Mouse (Mus musculus) adrenal gland, postnatal 10 days (tissue): ENCODE data around the gene Cd52. TPM values are rescaled to one million over a fixed set of nuclear protein-coding genes. Genes with fewer than 3 reads are reported as not detected.
A peak's percentile ranks its signal among the peaks of the same experiment; 100 is the strongest.
"Not testable (repeated sequence)": the region's sequence is repeated elsewhere in the genome, so short reads cannot be mapped to it uniquely, and the experiment has no call there.

ENCODE experiments used
- DNase-seq: peaks from one replicate; pipeline ENCODE4 v3.0.0; 2021; ENCODE audit warnings: mixed read lengths
- long read RNA-seq, 2 experiments: library from polyadenylated mRNA; stranded (forward); transcript quantifications; one replicate each; pipeline ENCODE4 v2.0.0; 2021
- total RNA-seq, 2 experiments: library from RNA; stranded (reverse); gene quantifications; 2 replicates each; pipeline ENCODE4 v1.2.3; 2021

The Cd52 gene
- 10 to 100 TPM; 30.6 to 33.6 TPM for total RNA-seq
- long read RNA-seq, experiment 1, transcript Cd52-201 (2 exons, 514 nt): major isoform, 17 of 20 reads
- long read RNA-seq, experiment 1, partial matches to known transcripts: 2 of 20 reads
- long read RNA-seq, experiment 1, other reads (novel, unspliced or antisense): 1 of 20 reads
- long read RNA-seq, experiment 2, transcript Cd52-201 (2 exons, 514 nt): major isoform, 5 of 5 reads
- long read RNA-seq, experiment 2, partial matches to known transcripts: 0 of 5 reads
- long read RNA-seq, experiment 2, other reads (novel, unspliced or antisense): 0 of 5 reads

DNA sequence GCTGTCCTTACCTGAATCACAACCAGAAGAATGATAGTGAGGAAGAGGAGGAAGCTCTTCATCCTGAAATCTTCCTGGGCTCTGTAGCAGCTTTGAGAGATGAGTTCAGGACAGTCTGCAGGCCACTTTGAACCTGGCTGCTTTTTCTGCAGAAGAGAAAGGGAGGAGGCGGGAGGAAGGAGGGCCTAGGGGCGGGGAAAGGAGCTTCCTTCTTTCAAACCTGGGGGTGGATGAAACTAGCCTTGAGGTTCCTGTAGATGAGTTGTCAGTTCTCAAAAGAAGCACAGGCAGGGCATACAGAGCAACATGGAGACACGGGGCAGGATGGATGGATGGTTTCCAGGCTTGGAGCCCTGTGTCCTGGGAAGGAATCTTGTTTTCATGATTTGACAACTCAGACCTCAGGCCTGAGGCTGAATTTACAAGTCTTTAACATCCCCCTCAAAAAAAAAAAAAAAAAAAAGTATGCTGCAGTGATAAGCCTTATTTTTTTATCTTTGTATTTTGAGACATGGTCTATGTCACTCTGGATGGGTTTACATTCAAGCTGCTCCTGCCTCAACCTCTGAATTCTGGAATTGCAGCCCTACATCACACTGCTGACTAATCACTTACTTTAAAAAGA is at the start of gene Cd52:
Gene Cd52, minus strand, starts transcription at position 160 of the 625 bp plus-strand sequence.
- DNase-seq: no peak

DNA sequence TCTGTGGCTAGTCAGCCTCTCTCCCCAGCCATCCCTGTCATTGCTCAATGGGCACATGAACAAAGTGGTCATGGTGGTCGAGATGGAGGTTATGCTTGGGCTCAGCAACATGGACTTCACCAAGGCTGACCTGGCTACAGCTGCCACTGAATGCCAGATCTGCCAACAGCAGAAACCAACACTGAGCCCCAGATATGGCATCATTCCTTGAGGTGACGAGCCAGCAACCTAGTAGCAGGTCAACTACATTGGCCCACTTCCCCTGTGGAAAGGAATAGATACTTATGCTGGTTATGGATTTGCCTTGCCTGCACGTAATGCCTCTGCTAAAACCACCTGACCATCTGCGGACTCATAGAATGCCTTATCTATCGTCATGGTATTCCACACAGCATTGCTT is 49.4 kb upstream of the Cd52 start:
- DNase-seq: not testable (repeated sequence)

DNA sequence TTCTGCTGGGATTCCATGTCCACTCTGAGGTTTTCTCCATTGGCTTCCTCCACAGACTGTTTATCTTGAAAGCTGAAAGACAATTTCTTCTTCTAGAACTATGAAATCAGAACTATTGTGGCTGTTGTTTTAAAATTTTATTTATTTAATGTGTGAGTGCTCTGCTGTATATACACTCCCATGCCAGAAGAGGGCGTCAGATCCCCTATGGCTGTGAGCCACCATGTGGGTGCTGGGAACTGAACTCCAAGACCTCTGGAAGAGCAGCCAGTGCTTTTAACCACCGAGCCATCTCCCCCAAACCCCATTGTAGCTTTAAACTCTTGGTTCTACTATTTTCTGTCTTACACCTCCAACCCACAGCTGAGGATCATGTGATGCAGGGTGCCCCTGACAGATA is 44.0 kb upstream of the Cd52 start:
- no peak for DNase-seq

DNA sequence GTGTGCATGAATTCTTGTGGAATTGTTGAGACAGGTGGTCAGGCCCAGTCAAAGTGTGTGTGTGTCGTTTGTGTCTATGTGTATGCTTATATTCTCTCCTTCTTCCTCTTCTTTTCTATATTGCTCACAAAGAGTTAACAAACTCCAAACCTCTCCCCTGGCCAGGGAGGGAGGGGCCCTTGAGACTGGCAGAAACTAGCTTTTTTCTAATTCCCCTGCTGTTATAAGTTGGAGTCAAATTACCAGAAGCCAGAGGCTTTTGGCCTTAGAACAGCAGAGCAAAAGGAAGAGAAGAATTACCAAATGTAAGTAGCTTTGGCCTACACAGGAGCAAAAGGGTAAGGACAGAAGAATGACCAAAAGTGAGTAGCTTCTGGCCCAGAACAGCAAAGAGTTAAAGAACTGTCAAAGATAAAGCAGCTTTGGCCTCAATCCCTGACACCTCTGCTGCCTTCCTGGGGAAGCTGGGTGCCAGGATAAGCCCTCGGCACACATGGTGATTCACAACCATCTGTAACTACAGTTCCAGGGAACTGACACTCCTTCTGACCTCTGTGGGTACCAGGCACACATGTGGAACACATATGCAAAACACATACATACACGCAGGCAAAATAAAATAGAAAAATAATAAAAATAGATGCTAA is 41.5 kb upstream of the Cd52 start:
- DNase-seq: no peak

DNA sequence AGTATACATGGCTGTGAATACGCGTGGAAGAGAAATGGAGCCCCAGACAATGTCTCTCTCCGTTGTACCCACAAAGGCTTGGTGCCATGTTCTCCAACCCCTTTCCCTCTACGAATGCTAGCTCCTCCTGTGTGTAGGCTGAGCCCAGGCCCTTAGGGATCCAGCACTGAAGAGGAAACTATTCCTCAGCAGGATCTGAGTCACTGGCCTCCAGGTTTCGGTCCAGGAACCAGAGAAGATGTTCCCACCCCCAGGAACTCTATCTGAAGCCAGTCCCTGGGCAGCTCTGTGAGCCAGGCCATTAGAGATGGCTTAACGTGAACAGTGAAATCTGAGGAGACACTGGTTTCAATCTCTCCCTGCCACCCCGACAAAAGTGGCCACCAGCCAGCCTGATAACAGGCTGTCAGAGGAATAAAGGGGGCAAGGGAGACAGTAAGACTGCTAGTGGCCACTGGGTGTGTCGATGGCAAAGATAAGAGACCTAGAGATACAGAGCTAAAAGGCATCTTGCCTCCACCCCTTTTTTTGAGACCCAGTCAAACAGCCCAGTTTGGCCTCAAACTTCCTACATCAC is 37.7 kb upstream of the Cd52 start:
- no peak for DNase-seq

DNA sequence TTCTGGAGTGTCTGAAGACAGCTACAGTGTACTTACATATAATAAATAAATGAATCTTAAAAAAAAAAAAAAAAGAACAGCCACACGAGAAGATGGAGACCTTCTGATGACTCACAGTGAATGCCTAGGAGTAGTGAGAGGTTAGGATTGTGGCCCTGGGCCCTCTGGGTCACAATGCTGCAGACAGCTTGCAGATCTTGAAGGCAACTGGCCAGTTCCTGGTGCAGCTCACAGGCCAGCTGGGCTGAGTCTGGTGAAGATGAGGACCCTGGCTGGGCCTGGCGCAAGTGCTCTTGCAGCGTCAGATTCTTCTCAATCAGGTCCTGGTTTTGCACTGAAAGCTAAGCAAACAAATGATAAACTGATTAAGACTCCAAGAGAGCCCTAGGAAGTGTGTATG is 37.2 kb upstream of the Cd52 start:
- no peak for DNase-seq

DNA sequence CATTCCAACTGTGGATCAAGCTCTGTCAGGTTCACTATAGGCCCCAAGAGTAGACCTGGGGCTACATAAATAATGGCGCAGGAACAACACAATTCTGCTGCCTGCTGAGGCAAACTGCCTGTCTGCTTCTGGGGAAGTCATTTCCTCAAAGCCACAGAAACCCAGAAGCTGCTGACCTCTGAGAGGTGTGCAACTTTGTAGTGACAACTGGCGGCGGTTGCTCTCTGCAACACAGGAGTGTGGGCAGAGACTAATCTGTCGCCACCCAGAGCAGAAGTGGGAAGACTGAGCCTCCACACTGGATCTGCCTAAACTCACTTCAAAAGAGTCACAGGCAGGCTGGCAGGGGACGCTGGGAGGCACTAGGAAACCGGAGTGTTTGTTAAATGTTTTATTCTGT is 34.6 kb upstream of the Cd52 start:
- DNase-seq: no peak

DNA sequence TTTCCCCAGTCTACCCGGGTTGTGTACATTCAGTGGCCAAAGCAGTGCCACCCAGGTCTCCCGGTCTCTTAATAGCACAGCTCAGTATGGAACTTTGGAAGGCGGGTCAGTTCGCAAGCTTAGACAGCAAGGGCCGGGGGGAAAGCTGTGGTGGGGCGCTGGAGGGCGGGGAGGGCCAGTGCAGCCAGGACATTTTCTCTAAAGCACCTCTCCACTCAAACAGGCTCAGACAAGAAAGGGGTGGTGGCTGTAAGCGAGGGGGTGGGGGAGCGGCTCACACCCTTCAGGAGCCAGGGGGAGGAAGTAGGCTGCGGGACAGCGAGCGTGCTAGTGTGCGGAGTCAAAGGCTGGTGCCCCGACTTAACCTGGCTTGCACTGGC is 34.1 kb upstream of the Cd52 start:
- DNase-seq: no peak

DNA sequence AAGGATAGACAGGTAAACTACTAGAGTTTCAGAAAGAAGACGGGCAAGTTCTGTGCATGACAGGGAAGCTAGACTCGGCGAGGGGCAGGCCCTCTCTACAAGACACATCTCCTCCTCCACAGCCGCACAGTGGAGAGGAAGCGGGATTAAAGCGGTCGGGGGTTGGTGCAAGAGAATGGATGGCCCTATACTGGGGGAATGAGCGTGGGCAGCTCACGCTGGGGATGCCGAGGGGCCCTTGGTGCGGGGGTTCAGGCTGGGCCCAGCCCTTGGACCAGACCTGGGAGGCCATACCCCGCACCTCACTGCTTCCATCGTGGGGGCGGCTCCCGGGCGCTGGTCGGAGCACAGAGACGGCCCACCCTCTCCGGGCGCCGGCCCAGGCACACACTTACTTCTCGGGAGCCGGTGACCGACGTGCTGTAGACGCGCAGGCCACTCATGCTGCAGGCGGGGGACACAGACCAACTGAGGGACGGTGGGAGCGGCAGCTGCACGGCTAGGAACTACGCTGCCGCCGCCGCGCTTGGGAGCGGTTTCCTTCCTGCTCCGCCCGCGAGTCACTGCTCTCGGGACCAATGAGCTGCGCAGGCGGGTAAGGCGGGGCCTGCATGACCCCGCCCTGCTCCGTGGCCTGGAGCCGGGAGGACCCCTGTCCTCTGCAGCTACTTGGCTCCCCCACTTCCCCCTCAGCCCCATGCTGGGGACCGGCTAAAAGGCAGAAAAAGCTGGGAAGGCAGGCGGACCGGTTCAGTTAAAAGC is 33.5 kb upstream of the Cd52 start, which contains the start of gene Sh3bgrl3:
Gene Sh3bgrl3, minus strand, starts transcription at position 569 of the 762 bp plus-strand sequence.
- DNase-seq: peak; percentile 93

DNA sequence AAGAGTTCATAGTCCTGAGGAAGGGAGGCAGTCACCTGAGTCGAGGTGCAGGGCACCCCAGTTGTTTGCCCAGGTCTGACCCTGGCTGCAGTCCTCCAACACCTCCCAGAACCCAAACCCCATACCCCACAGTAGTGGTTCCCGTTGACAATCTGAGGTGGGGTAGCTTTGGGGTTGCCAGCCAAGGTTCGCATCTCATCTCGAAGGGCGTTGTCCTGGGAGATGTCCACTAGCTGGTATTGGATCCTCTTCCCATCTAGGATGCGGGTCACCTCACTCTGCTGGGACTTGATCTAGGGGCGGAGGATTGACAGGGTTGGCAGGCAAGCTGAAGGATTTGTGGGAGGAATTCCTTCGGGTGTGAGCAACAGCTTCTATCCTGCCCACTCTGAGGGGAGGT is 32.9 kb upstream of the Cd52 start:
- no peak for DNase-seq

DNA sequence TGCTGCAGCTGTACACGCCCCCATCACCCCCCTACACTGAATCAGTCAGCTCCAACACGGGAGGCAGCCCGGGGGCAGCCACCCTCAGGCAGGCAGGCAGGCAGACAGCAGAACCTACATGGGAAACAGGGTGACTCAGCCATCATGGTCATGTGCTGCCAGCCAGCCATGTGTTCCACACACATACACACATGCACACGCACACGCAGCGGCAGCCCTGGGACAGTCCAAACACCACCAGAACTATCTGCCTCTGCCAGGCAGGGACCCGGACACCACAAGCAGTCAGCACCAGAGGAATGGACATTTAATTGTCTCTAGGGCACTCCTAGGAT is 32.2 kb upstream of the Cd52 start:
- no peak for DNase-seq

DNA sequence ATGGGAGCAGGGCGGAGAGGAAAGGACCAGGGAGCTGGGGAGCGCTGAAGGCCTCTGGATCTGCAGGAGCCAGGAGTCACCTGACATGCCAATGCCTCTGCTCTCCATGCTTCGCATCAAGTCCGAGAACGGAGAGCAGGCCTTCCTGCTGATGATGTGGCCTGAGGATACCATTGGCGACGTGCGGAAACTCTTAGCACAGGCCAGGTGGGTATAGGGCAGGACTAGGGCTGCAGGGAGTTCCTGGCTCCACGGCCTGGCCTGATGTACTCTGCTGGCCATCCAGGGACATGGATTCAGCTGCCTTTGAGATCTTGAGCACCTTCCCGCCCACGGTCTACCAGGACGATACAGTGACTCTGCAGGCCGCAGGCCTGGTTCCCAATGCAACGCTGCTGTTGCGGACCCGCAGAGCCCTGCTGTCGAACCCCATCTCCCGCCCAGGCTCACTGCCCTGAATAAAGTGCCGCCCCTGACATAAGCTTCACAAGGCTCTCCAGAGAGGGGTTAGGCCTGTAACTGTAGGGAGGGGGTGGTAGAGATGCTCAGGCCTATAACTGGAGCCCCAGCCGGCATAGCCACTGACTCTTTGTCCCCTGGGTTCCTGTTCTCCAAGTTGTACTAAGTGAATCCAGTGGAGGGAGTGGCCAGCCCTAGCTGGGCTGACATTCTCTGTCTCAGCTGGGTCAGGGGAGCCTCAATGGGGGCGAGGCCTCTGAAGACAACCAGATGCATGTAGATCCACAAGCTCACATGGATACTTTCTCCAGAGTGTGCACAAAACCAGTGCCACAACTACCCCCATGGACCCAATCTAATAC is 31.6 kb upstream of the Cd52 start:
- no peak for DNase-seq

DNA sequence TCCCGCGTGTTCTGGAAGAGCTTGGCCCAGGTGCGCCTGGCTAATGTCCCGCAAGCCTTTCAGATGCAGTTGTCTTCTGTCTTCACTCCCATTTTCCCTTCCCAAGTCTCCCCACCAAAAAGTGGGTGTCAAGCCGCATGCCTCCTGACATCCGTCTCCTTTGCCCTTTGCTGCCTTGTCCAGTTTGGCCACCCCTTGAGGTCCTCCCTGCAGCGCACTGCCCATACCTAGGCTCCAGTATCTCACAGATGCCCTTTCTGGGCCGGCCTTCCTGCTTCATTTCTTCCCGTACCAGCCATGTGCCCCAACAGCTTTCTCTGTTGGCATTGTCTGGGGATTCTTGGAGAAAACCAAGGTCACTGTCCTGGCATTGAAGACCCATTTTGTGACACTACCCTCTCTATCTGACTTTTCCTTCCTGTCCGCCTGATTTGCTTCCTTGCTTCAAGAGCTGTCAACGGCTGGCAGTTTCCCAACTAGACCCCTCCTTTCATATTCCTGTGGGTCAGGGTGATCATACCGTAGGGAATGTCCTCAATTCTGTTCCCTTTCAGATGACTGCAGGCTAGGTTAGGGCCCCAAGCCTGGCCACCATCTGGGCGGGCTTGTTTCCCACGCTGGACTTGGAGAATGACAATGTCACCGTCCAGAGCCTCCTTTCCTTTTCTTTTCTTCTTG is 30.6 kb upstream of the Cd52 start:
- no peak for DNase-seq

DNA sequence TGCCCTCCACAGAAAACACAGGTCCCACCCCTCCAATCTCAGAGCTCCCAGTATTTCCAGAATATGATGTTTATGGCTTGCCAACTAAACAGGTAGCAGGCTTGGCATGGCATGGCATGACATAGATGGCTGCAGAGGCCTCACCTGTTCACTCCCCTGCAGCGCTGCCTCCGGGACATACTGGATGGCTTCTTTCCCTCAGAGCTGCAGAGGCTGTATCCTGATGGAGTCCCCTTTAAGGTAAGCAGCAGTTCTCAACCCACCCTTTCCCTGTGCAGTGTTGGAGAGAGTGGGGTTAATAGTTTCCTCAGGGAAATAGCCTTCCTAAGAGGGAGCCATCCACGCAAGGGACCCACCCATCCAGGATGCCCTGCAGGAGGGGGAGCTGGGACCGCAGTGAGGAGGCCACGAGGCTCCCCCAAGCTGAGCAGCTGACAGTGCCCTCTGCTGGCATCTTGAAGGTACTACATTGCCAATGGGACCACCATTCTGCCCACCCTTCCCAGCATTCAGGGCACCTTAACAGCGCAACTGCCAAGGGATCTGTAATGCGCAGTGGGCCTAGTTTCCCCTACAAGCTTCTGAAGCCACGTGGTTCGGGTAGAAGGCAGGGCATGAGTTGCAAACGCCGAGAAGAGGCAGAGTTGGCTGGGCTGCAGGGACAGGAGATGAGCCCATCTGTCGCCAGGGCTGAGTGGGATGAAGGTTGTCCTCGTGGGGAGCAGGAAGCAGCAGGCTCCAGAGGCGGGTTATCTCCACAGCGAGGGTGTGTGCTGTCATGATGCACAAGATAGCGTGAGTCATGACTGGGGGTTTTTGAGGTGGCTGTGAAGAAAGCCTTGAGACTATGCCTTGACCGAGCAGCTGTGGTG is 29.0 kb upstream of the Cd52 start:
- DNase-seq: peak; percentile 75

DNA sequence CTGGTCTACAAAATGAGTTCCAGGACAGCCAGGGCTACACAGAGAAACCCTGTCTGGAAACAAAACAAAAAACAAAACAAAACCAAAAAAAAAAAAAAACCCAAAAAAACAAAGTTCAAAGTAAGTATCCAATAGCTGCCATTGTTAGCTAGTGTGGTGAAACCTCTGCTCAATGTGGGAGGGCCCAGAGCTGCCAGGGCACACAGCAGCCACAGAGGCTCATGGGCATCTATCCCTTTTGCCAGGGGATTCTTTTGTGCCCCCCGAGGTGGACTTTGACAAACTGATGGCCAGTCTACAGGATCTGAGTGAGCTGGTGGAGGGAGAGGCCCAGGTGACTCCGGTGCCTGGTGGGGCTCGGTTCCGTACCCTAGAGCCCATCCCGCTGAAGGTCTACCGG is 28.3 kb upstream of the Cd52 start:
- no peak for DNase-seq

DNA sequence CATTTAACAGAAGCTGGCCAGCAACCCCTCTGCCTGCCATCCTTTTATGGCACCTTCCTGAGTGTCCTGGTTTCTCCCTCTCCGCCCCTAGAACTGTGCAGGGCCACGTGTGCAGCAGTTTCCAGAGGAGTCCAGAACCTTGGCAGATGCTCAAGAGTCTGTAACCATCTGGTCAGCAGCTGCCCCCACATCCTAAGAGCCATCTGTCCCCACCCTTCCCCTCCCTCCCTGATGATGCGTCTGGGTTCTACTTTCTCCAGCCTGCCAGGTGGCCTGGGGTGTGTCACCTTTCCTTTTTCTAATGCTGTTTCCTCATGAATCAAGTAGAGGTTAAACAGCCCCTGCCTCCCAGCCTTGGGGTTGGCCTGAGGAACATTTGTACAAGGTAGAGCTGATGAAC is 27.4 kb upstream of the Cd52 start:
- no peak for DNase-seq

DNA sequence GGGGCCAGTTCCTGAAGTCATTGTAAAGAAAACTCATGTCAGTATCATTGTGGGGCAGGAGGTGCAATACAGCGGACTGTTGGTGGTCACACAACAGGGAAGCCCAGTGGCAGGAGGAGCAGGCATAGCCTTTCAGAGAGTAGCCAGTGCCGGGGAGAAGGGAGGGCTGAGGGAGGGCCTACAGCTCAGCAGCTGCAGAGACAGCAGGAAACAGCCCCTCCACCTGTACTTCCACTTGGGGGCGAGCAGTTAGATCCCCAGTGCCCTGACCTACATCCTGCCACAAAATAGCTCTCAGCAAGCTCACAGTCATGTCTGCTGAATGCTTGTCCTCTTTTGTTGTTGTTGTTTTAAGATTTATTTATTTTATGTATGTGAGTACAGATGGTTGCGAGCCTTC is 26.7 kb upstream of the Cd52 start:
- DNase-seq: no peak

DNA sequence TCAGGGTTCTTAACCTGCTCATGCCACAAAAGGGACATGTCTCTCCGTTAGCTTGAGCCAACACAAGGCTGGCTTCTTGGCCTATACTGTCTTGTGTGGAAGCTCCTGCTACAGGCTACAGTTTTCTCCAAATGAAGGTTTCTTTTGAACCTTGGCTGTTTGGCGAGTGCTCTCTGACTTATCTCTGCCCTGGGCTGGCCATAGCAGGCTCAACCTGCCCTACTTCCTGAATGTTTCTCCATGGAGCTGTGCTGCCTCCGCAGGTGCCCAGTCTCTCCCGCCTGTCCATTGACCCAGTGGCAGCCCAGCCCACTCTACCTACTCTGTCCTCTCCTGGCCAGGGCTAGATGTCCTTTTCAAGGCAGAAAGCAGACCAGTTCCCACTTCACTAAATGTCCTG is 26.0 kb upstream of the Cd52 start:
- DNase-seq: no peak

DNA sequence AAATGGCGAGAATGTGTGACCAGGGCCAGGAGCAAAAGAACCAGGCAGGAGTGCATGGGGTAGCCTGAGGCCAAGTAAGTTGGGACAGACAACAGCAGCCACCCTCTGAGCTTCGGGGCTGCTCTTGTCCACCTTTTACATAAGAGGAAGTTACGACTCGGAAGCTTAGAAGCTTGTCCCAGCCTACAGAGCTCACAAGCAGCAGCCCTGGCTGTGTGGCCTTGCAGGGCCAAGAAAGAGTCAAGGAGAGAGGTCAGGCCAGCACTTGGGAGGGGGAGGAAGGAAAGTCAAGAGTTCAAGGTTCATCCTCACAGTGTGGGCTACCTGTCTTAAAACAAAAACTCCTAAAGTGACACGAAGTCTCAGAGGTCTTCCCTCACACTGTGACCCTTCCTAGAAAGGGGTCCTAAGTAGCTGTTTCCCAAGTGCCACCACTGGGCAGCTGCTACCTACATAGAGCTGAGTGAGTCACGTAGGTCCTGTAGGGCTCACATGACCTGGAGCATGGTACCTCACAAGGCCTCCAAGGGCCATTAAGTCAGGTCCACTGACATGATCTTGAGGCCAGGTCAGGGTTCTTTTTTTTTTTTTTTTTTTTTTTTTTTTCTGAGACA is 25.4 kb upstream of the Cd52 start:
- DNase-seq: no peak

DNA sequence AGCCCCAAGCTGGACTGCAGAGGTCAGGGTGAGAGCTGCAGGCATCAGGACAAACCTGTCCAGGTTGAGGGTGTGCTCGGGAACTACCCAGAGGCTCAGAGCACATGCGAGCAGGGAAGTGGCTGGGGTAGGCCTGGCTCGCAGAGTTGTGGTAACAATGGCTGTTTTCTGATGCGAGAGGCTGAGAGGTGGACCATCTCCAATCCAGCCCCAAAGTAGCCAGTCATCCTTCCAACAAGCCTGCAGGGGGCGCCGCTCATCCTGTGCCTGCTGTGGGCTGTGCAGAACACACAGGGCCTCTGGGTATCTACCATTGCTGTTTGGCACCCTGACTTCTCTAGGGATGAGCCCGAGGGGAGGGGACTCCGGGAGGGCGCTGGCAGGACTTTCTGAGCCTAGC is 24.8 kb upstream of the Cd52 start:
- DNase-seq: no peak
